Mouse (Mus musculus): Measurements from ENCODE around the gene Prpf18.
"Not testable (repeated sequence)": the region's sequence is repeated elsewhere in the genome, so short reads cannot be mapped to it uniquely, and the experiment has no call there.

The Prpf18 gene

GRCm38 (mm10) chr2:4614276-4614929, 37.5 kb downstream of the Prpf18 start:
- not testable (repeated sequence) for DNase-seq (ENCODE audit: low spot score)

- no peak for DNase-seq (ENCODE audit: low spot score)
These were observed 40.2 kb downstream of the Prpf18 start for GRCm38 (mm10) chr2:4611704-4612103.

- no peak for DNase-seq (ENCODE audit: low spot score)
These were observed 40.6 kb downstream of the Prpf18 start for GRCm38 (mm10) chr2:4611295-4611694.

GRCm38 (mm10) chr2:4609433-4609832, 42.5 kb downstream of the Prpf18 start:
- DNase-seq (ENCODE audit: low spot score): no peak

GRCm38 (mm10) chr2:4608253-4608652, 43.7 kb downstream of the Prpf18 start:
- no peak for DNase-seq (ENCODE audit: low spot score)

- no peak for DNase-seq (ENCODE audit: low spot score)
These were observed 45.4 kb downstream of the Prpf18 start for GRCm38 (mm10) chr2:4606559-4606958.

GRCm38 (mm10) chr2:4603361-4603945, 48.5 kb downstream of the Prpf18 start:
- DNase-seq (ENCODE audit: low spot score): no peak

GRCm38 (mm10) chr2:4601034-4601890, 50.7 kb downstream of the Prpf18 start:
- DNase-seq (ENCODE audit: low spot score): peak; percentile 77

GRCm38 (mm10) chr2:4596992-4597391, 54.9 kb downstream of the Prpf18 start:
- DNase-seq (ENCODE audit: low spot score): no peak

GRCm38 (mm10) chr2:4593878-4594387, 58.0 kb downstream of the Prpf18 start:
- no peak for DNase-seq (ENCODE audit: low spot score)

- peak; percentile 88 for DNase-seq (ENCODE audit: low spot score)
These were observed 58.5 kb downstream of the Prpf18 start for GRCm38 (mm10) chr2:4593433-4593832.

- DNase-seq (ENCODE audit: low spot score): no peak
These were observed 59.2 kb downstream of the Prpf18 start for GRCm38 (mm10) chr2:4592666-4593065.

- no peak for DNase-seq (ENCODE audit: low spot score)
These were observed 60.3 kb downstream of the Prpf18 start for GRCm38 (mm10) chr2:4591647-4592046.

GRCm38 (mm10) chr2:4587685-4588409, 64.1 kb downstream of the Prpf18 start:
- no peak for DNase-seq (ENCODE audit: low spot score)

GRCm38 (mm10) chr2:4586245-4586644, 65.7 kb downstream of the Prpf18 start:
- DNase-seq (ENCODE audit: low spot score): peak; percentile 75

GRCm38 (mm10) chr2:4584252-4584651, 67.7 kb downstream of the Prpf18 start:
- no peak for DNase-seq (ENCODE audit: low spot score)

- no peak for DNase-seq (ENCODE audit: low spot score)
These were observed 69.0 kb downstream of the Prpf18 start for GRCm38 (mm10) chr2:4582930-4583329.

- no peak for DNase-seq (ENCODE audit: low spot score)
These were observed 71.2 kb downstream of the Prpf18 start for GRCm38 (mm10) chr2:4580666-4581065.

- DNase-seq (ENCODE audit: low spot score): no peak
These were observed 72.4 kb downstream of the Prpf18 start for GRCm38 (mm10) chr2:4579357-4580068.

GRCm38 (mm10) chr2:4578291-4578690, 73.6 kb downstream of the Prpf18 start:
- DNase-seq (ENCODE audit: low spot score): no peak

GRCm38 (mm10) chr2:4575975-4576374, 75.9 kb downstream of the Prpf18 start:
- DNase-seq (ENCODE audit: low spot score): no peak

Measured in lung, postnatal 25 days (tissue).